Mouse (Mus musculus) heart, postnatal 4 days (tissue): Measurements from ENCODE around the gene Slc37a1. TPM values are rescaled to one million over a fixed set of nuclear protein-coding genes. Genes with fewer than 3 reads are reported as not detected.
"Not testable (repeated sequence)": the region's sequence is repeated elsewhere in the genome, so short reads cannot be mapped to it uniquely, and the experiment has no call there.

ENCODE experiments used
- DNase-seq: peaks from one replicate; pipeline ENCODE4 v3.0.0; 2021
- total RNA-seq, 2 experiments: library from RNA; stranded (reverse); gene quantifications; 2 replicates each; pipeline ENCODE4 v1.2.3; 2021

Slc37a1 gene
- total RNA-seq, 2 experiments from 2014 or later = 10.8 to 11.6 TPM

- no peak for DNase-seq
These were observed 16.8 kb upstream of the Slc37a1 start for GRCm38 (mm10) chr17:31269761-31270160.

GRCm38 (mm10) chr17:31270246-31270645 is 16.3 kb upstream of the Slc37a1 start:
- no peak for DNase-seq

- DNase-seq = not testable (repeated sequence)
These were observed 15.9 kb upstream of the Slc37a1 start for GRCm38 (mm10) chr17:31270736-31271135.

GRCm38 (mm10) chr17:31271136-31271851 is 15.3 kb upstream of the Slc37a1 start:
- DNase-seq = no peak

- no peak for DNase-seq
These were observed 14.0 kb upstream of the Slc37a1 start for GRCm38 (mm10) chr17:31272416-31273165.

GRCm38 (mm10) chr17:31273631-31274030 is 13.0 kb upstream of the Slc37a1 start:
- no peak for DNase-seq

- DNase-seq = no peak
These were observed 11.4 kb upstream of the Slc37a1 start for GRCm38 (mm10) chr17:31275181-31275580.

- DNase-seq = peak; percentile 46
These were observed 10.2 kb upstream of the Slc37a1 start for GRCm38 (mm10) chr17:31276207-31276921.

GRCm38 (mm10) chr17:31276922-31277918 is 9.4 kb upstream of the Slc37a1 start, which contains the start of gene Rsph1:
Gene Rsph1, minus strand, starts transcription at chr17:31277383.
- DNase-seq = peak; percentile 100

GRCm38 (mm10) chr17:31277931-31278330 is 8.7 kb upstream of the Slc37a1 start:
- DNase-seq = no peak

- DNase-seq = no peak
These were observed 7.1 kb upstream of the Slc37a1 start for GRCm38 (mm10) chr17:31279541-31279940.

GRCm38 (mm10) chr17:31280269-31280668 is 6.3 kb upstream of the Slc37a1 start:
- DNase-seq = no peak

- DNase-seq = no peak
These were observed 4.5 kb upstream of the Slc37a1 start for GRCm38 (mm10) chr17:31281830-31282686.

GRCm38 (mm10) chr17:31282687-31283053 is 3.9 kb upstream of the Slc37a1 start:
- no peak for DNase-seq

- no peak for DNase-seq
These were observed 725 bp upstream of the Slc37a1 start for GRCm38 (mm10) chr17:31285867-31286266.

GRCm38 (mm10) chr17:31287216-31287615 is 624 bp downstream of the Slc37a1 start:
- no peak for DNase-seq

- no peak for DNase-seq
These were observed 2.6 kb downstream of the Slc37a1 start for GRCm38 (mm10) chr17:31288999-31289726.

- DNase-seq = no peak
These were observed 3.7 kb downstream of the Slc37a1 start for GRCm38 (mm10) chr17:31290311-31290710.

GRCm38 (mm10) chr17:31290859-31291258 is 4.3 kb downstream of the Slc37a1 start:
- no peak for DNase-seq
